Mouse (Mus musculus) CD4-positive, CD25-positive, alpha-beta regulatory T cell (primary cell): ENCODE measurements around the gene Scarb1. TPM values are rescaled to one million over a fixed set of nuclear protein-coding genes. Genes with fewer than 3 reads are reported as not detected.

ENCODE experiments used
- polyA plus RNA-seq: library from polyadenylated mRNA; unstranded; fragments of 100-300 nt; shearing (Covaris generic); gene quantifications from one replicate; pipeline ENCODE4 v1.2.1, GENCODE M21; 2017

Scarb1 gene
- 15.6 TPM for polyA plus RNA-seq

DNA sequence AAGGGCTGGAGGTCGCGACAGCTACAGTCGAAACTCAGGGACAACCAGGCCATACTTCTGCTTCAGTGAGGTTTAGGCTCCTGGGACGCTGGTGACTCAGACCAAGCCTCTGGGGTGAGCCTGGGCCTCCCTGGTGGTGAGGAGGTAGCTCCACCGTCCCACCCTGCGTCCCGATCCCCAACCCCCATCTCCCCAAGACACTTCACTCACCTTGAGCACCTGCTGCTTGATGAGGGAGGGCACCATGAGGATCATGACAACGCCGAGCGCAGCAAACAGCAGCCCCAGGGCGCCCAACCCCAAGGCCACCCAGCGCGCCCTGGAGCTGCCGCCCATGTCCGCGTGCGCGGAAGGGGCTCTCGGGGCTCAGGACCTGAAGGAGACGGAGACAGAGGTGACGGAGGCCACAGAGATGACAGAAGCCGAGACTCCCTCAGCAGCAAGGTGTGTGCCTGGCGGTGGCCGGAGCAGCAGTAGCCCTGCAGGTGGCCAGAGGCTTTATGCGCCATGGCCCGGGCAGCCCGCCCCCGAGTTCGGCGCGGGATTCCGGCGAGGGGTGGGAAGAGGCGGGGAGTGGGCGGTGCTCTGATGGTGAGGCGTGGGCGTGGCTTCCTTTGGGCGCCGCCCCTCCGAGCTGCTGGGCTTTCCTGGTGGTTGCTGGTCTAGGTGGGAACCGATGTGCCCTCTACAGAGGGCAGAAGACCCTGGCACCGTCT, at the start of gene Scarb1:
Scarb1 (minus strand) TSS at position 548 of the 716 bp plus-strand sequence.

DNA sequence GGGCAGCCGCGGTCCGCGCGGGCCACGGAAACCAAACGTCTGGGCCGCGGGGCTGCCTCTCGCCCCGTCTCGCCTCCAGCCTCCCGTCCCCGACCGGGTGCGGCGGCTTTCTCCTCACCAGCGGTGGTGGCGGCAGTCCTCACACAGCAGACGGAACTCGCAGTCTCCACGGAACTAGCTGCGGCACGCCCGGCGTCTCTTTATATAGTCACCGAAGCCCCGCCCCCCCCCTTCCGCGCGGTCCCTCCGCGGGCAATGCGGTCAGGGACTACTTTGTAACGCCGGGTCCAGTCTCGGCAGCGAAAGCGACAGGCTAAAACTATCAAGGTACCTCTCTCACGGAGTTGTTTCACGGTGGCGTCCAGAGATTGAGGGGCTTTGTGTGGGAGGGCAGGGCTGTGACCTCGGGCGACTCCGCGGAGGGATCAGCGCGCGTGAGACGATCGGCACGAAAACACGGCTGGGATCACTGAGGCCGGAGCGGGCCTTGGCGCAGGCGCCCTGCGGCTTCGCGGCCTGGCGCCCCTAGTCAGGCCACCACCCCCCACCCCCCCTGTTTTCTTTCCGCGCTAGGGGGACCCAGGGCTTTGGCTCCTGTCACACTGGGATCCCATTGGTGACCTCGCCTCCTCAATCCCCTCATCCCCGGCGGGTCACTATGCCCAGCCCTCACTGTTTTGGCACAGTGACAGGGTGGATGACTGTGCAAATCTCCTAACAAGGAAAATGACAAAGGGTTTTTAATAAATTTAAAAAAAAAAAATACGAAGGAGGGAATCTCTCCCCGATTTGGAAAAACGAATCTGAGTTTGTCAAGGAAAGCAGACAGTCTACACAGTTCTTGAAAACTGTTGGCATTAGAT, 48.9 kb upstream of the Scarb1 start, which contains the start of gene Ubc:
Ubc (minus strand) TSS at position 624 of the 863 bp plus-strand sequence.

DNA sequence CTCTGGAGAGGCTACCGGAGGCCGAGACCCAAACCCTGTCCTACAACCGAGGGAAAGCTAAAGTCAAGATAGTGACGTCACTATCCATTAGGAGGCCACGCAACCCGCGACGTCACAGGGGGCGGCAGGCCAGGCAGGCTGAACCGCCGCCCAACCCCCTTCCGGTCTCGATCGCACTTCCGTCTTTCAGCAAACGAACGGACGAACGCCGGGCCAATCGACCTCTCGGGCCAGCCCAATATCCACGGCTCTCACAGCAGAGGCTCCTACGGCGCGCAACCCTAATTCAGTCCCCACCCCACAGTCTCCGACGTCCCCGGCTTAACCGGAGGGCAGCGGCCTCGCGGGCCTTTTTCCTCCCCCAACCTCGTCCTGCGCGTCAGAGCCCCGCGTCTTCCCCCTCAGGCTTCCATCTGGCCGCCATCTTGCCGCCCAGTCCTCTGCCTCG, 48.3 kb upstream of the Scarb1 start, which contains the start of gene Gm10382:
Gm10382 (plus strand) TSS at position 192 of the 448 bp plus-strand sequence.

Other genes starting within 250 kb of the Scarb1 start
- 19.3 TPM for gene Ncor2, start 161.9 kb downstream of the Scarb1 start, polyA plus RNA-seq
- gene Gm10382, start 48.2 kb upstream of the Scarb1 start, polyA plus RNA-seq: 3.5 TPM
- 1,146 TPM for gene Ubc, start 49.1 kb upstream of the Scarb1 start, polyA plus RNA-seq
- 22.6 TPM for gene Dhx37, start 93.0 kb upstream of the Scarb1 start, polyA plus RNA-seq
- gene Bri3bp, start 100.5 kb upstream of the Scarb1 start, polyA plus RNA-seq: 33.5 TPM
- 43.7 TPM for gene Aacs, start 134.7 kb upstream of the Scarb1 start, polyA plus RNA-seq
- gene Tmem132b, start 190.7 kb upstream of the Scarb1 start, polyA plus RNA-seq: 0.25 TPM